Mouse (Mus musculus) limb, embryonic 13.5 days (tissue): ENCODE measurements at regions not wholly inside any gene's neighbourhood (a gene's known extent, or its start where the extent isn't known, plus 50 kb on each side); places are given as distances from the start of the nearest gene placed in this dataset.

Experiments used
- ATAC-seq: fragments of 200-750 bp; cut with Nextera tagmentation; 2 replicates; pipeline ENCODE4 v1.8.0; 2017; ENCODE audit warnings: low read depth, moderate number of reproducible peaks, moderate TSS enrichment; ENCODE audit not compliant: low FRiP score
- H3K27ac ChIP-seq: fragments of 300-500 bp; sonication (generic); 2 replicates; pipeline ENCODE4 v1.5.1; 2015; ENCODE audit warnings: inconsistent platforms, mild to moderate bottlenecking, moderate library complexity
- H3K27me3 ChIP-seq: fragments of 300-500 bp; sonication (generic); 2 replicates; pipeline ENCODE4 v1.6.1; 2015; ENCODE audit warnings: mild to moderate bottlenecking, inconsistent platforms
- H3K36me3 ChIP-seq: fragments of 300-500 bp; sonication (generic); 2 replicates; pipeline ENCODE4 v1.6.1; 2015; ENCODE audit warnings: inconsistent platforms, mild to moderate bottlenecking, moderate library complexity
- H3K4me1 ChIP-seq: fragments of 300-500 bp; sonication (generic); 2 replicates; pipeline ENCODE4 v1.6.1; 2015; ENCODE audit warnings: inconsistent platforms
- H3K4me2 ChIP-seq: fragments of 300-500 bp; sonication (generic); replicated peaks from 2 replicates; pipeline ENCODE4 v1.6.1; 2015; ENCODE audit warnings: inconsistent platforms, mild to moderate bottlenecking, moderate library complexity
- H3K4me3 ChIP-seq: fragments of 300-500 bp; sonication (generic); 2 replicates; pipeline ENCODE4 v1.5.1; 2015; ENCODE audit warnings: moderate library complexity, mild to moderate bottlenecking, inconsistent platforms
- H3K9ac ChIP-seq: fragments of 300-500 bp; sonication (generic); 2 replicates; pipeline ENCODE4 v1.6.1; 2015; ENCODE audit warnings: mild to moderate bottlenecking, inconsistent platforms
- H3K9me3 ChIP-seq: fragments of 300-500 bp; sonication (generic); 2 replicates; pipeline ENCODE4 v1.6.1; 2016; ENCODE audit warnings: inconsistent platforms
- WGBS: fragments of 180-500 bp; shearing (Covaris S2); methylation state at CpG from one replicate; pipeline ENCODE4 v1.1.7; 2015; 5-methylcytosine and 5-hydroxymethylcytosine counted together

DNA sequence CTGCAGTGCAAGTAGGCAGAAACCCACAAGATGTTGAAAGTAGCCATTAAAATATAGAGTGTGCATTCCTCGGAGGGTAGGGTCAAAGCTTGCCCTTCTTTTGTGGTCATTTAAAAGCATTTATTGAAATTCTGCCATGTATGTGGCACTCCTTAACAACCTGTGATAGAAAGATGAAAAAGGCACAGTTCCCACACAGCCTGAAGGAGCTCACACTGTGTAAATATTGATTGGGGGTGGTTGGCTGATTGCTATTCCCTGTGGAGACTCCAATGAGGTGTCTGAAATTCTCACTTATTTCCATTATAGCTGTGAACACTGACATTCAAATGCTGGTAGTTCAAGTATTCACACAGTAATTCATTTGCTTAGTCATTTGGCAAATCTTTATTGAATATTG lies 157.0 kb upstream of the Chl1 start:
- no peak overlapping the region for H3K4me2 ChIP-seq
- H3K36me3 ChIP-seq: no peaks in the 10 kb centered on the region
- no peaks in the 10 kb centered on the region for H3K9me3 ChIP-seq
- H3K9ac ChIP-seq: no peak overlapping the region
- no peaks in the 10 kb centered on the region for H3K4me1 ChIP-seq
- no peak for ATAC-seq
- WGBS: 52% methylated on average over 1 of the region's 1 CpGs
- no peak overlapping the region for H3K4me3 ChIP-seq
- no peaks in the 10 kb centered on the region for H3K27me3 ChIP-seq
- no peak overlapping the region for H3K27ac ChIP-seq

DNA sequence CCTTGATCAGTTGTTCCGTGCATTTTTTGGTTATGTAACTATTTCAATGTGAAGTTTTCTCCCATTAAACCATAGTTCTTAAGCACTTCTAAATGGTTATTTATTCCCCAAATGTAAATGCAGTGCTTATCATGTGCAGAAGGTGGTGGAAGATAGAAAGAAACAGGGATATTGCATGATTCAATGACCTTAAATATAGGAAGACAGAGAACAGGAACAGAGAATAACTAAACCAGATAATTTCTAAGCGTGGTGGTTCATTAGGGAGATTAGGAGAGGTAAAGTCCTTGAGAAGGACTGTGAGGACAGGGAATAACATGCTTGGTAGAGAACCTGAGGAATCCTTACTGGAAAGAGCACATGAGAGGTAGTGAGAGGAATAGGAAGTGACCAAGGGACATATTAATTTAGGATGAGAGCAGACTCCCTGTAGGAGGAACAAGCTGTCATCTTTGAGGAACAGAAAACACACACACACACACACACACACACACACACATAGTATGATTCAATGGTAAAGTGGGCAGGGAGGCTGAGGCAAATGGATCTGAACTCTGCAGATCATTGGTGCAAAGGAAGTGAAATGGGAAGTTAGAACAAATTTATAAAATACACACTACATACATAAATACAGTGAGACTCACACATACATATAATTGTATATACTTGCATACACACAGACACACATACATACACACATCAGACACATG lies 143.4 kb upstream of the Chl1 start:
- Histone ChIP-seq H3K27me3 (no peaks in the 10 kb centered on the region), H3K27ac (no peak overlapping the region), H3K4me2 (no peak overlapping the region), H3K9me3 (no peaks in the 10 kb centered on the region), H3K4me1 (no peaks in the 10 kb centered on the region), H3K36me3 (no peaks in the 10 kb centered on the region), H3K9ac (no peak overlapping the region), H3K4me3 (no peak overlapping the region)
- ATAC-seq: no peak
- 77% methylated on average over 2 of the region's 2 CpGs for WGBS

DNA sequence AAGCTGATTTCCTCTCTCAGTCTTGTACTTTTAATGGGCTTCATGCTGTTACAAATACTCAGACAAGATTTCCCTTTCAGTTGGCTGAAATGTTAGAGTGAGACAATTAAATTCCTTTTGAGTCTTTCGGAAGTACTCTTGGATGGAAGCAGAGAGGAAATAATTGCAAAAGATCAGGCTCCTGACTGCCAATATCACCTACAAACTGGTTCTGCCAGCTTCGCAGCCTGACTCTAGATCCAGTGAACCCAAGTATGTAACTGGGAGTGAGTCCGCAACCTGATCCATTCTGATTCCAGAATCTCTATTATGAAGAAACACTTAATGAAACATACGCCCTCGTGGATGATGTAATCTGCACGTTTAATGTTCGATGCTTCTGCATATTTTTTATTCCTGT lies 135.4 kb upstream of the Chl1 start:
- no peak overlapping the region for H3K27ac ChIP-seq
- no peak overlapping the region for H3K4me3 ChIP-seq
- ATAC-seq: no peak
- WGBS: 66% methylated on average over 7 of the region's 7 CpGs
- H3K9me3 ChIP-seq: no peaks in the 10 kb centered on the region
- no peaks in the 10 kb centered on the region for H3K4me1 ChIP-seq
- H3K4me2 ChIP-seq: no peak overlapping the region
- no peaks in the 10 kb centered on the region for H3K27me3 ChIP-seq
- H3K36me3 ChIP-seq: no peaks in the 10 kb centered on the region
- no peak overlapping the region for H3K9ac ChIP-seq

DNA sequence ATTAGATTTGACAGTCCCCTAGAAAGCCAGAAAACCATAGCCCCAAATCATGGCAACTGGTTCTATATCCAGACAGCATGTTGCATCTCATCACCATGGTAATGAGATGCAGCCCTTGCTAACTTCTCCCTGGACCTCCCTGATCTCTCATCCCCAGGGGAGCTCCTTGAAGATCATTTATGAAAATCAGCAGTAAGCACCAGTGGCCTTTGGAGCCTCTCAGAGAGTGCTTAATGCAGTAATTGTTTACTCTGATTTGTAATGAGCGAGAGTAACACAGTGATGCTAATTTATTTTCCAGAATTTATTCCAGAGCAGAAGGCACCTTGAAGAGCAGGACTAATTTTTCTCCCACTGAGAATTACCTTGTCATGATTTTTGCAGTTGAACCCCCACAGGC lies 133.1 kb upstream of the Chl1 start:
- H3K9me3 ChIP-seq: no peaks in the 10 kb centered on the region
- H3K9ac ChIP-seq: no peak overlapping the region
- no peaks in the 10 kb centered on the region for H3K27me3 ChIP-seq
- no peak overlapping the region for H3K4me3 ChIP-seq
- no peak for ATAC-seq
- 76% methylated on average over 1 of the region's 1 CpGs for WGBS
- H3K4me1 ChIP-seq: no peaks in the 10 kb centered on the region
- no peaks in the 10 kb centered on the region for H3K36me3 ChIP-seq
- no peak overlapping the region for H3K27ac ChIP-seq
- H3K4me2 ChIP-seq: no peak overlapping the region

DNA sequence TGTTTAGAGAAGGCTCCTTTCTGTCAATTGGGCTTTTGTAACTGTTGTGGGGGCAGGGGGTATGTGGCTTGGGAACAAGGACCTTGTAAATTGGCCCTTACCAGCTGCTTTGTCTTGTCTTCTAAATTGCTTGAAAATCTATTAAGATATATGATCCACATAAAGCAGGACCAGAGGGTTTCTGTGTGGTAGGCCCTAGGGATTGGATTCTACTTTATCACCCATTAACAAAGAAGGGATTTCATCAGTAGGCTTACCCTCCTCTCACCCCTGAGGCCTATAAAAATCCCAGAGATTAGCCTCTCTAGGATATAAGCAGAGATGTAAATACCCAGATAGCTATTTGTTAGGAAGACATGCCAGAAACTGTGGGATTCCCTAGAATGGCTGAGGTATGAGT lies 132.3 kb upstream of the Chl1 start:
- no peaks in the 10 kb centered on the region for H3K27me3 ChIP-seq
- H3K9me3 ChIP-seq: no peaks in the 10 kb centered on the region
- H3K4me2 ChIP-seq: no peak overlapping the region
- ATAC-seq: 0 out of 2 replicates have a peak, but pooled peaks have one; percentile 48
- H3K9ac ChIP-seq: no peak overlapping the region
- no peak overlapping the region for H3K27ac ChIP-seq
- no peaks in the 10 kb centered on the region for H3K36me3 ChIP-seq
- H3K4me1 ChIP-seq: no peaks in the 10 kb centered on the region
- H3K4me3 ChIP-seq: no peak overlapping the region

DNA sequence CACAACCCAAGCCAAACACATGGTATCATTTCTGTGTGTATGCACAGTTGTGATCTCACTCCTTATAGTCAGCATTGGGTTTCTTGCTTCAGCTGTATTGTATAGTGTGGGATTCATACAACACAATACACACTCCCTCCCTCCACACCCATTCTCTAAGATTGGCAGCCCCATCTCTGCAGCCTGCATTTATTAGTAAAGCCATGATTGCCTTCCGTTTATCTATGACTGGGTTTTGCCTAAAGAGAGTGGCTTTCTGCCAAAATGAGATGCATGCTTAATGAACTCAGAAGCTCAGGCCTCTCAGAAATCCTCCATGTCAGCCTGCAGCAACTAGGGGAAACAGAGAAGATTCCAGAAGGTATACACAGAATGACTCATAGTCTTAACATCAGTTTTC lies 129.4 kb upstream of the Chl1 start:
- Histone ChIP-seq H3K36me3 (no peaks in the 10 kb centered on the region), H3K9ac (no peak overlapping the region), H3K4me1 (no peaks in the 10 kb centered on the region), H3K4me3 (no peak overlapping the region), H3K27me3 (no peaks in the 10 kb centered on the region), H3K27ac (no peak overlapping the region), H3K9me3 (no peaks in the 10 kb centered on the region), H3K4me2 (no peak overlapping the region)
- no peak for ATAC-seq
- 60% methylated on average over 1 of the region's 1 CpGs for WGBS

DNA sequence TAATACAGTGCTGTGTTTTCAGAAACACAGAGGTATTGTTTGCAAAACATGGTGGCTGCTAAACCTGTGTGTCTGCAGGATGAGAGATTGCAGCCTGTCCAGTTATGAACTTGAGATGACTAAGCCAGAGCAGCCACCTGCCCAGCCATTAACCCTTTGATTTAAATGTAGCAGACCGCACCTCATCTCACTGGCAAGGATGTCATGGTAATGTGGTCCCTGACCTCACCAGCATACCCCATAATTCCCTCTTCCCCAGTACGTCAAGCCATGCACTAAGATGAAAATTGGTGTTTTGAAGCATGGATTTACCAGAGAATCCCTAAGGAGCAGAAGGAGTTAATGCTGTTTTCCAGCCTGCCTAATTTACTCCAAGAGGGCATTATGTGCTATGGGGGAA lies 128.5 kb upstream of the Chl1 start:
- Histone ChIP-seq H3K36me3 (no peaks in the 10 kb centered on the region), H3K27ac (no peak overlapping the region), H3K4me1 (no peaks in the 10 kb centered on the region), H3K9ac (no peak overlapping the region), H3K27me3 (no peaks in the 10 kb centered on the region), H3K9me3 (no peaks in the 10 kb centered on the region), H3K4me3 (no peak overlapping the region), H3K4me2 (no peak overlapping the region)
- no peak for ATAC-seq
- WGBS: 72% methylated on average over 2 of the region's 2 CpGs

DNA sequence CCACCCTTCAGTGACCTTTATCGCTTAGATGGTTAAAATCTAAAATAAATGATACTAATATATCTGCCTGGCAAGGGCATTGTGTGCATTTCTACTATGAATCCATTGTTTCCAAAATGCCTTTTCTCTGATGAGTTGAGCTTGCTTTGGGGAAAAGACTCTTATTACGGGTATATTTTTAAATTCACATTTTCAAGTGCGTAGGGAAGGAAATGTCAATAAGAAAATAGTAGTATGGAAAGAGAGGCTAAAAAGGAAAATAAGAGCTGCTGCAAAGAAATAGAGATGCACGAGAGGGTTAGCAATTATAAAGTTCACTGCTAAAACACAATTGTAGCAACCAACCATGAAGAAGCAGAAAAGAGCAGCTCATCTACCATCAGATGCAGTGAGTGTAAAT lies 123.8 kb upstream of the Chl1 start:
- no peak for ATAC-seq
- H3K27ac ChIP-seq: no peak overlapping the region
- H3K9ac ChIP-seq: no peak overlapping the region
- no peak overlapping the region for H3K4me2 ChIP-seq
- H3K9me3 ChIP-seq: no peaks in the 10 kb centered on the region
- no peak overlapping the region for H3K4me3 ChIP-seq
- no peaks in the 10 kb centered on the region for H3K27me3 ChIP-seq
- no peaks in the 10 kb centered on the region for H3K4me1 ChIP-seq
- WGBS: 88% methylated on average over 4 of the region's 4 CpGs
- no peaks in the 10 kb centered on the region for H3K36me3 ChIP-seq

DNA sequence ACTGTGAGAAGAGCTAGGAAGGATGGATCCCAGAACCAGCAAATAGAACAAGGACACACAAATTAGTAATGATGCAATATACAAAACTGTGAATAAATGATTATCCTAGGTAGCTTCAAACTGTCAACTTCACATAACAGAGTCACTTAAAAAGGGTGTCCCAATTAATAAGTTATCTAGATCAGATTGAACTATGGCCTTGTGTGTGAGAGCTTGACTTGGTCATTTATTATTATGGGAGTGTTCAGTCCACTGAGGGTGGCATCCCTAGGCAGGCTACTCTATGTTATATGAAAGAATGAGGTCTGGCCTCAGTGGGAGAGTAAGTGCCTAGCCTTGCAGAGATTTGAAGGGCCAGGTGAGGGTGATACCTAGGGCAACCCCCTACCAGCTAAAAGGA lies 104.4 kb upstream of the Chl1 start:
- H3K4me3 ChIP-seq: no peak overlapping the region

DNA sequence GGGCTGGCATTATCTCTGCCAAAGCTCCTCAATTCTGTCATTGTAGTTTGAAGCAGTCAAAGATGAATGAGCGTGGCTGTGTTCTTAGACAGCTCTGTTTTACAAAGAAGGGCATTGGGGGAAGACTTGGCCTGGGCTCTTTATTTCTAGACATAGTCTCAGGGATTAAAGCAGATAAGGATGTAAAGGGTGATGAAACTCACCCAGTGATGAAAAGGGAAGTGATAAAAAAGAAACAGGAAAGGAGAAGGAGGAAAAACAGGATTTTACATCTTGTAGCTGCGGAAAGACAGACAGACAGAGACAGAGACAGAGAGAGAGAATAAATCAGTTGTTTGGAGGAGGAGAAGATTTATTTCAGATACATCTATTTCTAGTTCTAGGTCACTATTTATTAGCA lies 95.5 kb upstream of the Chl1 start:
- Histone ChIP-seq H3K4me2 (no peak overlapping the region), H3K9me3 (no peaks in the 10 kb centered on the region), H3K36me3 (no peaks in the 10 kb centered on the region), H3K27ac (no peak overlapping the region), H3K9ac (no peak overlapping the region), H3K27me3 (no peaks in the 10 kb centered on the region), H3K4me3 (no peak overlapping the region), H3K4me1 (no peaks in the 10 kb centered on the region)
- WGBS: 83% methylated on average over 2 of the region's 2 CpGs
- no peak for ATAC-seq

More for the DNA sequence above, 104.4 kb upstream of the Chl1 start:
- Histone ChIP-seq H3K9ac (no peak overlapping the region), H3K4me2 (no peak overlapping the region), H3K4me1 (no peaks in the 10 kb centered on the region), H3K27ac (no peak overlapping the region), H3K27me3 (no peaks in the 10 kb centered on the region), H3K36me3 (no peaks in the 10 kb centered on the region), H3K9me3 (no peaks in the 10 kb centered on the region)
- no peak for ATAC-seq

DNA sequence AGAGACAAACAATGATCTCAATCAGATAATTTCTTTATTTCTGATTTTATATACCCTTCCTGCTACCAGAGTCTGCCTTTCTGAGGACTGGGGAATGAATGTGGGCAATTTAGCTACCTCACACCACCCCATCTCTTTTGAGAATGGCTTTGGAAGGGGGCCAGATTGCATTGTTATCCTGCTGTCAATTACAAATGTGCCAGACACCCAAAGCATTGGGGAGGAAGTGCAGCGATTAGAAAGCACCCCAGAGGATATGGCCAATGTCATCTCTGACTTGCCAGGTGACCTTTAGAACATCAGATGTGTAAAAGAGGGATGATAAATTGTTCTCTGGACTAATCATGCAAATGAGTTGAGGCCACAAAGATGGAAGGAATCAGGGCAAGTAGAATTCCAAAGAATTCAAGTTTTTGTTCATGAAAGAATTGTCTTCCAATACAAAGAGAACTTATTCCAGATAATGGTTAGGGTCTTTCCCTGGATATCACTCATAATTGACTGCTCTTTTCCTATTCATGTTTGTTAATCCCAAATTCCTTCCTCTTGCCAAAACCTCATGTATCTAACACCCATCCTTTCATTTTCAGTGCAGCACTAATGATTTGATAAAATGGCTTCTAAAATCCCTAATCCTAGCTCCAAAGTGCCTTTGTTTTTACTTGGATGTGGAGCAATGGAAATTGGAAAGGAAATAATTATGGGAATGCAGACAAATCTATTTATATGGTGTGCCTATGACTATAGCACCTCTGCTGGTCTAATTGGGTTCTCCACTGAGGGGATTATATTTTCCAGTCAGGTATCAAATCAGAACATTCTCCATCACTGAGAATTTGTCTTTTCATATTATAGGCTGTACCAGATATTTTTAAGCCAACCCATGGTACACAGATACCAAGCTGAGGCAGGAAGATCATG lies 89.1 kb upstream of the Chl1 start:
- Histone ChIP-seq H3K4me3 (no peak overlapping the region), H3K27me3 (no peaks in the 10 kb centered on the region), H3K4me2 (no peak overlapping the region), H3K36me3 (no peaks in the 10 kb centered on the region), H3K9me3 (no peaks in the 10 kb centered on the region), H3K27ac (no peak overlapping the region), H3K9ac (no peak overlapping the region), H3K4me1 (no peaks in the 10 kb centered on the region)
- no peak for ATAC-seq
- WGBS: 59% methylated on average over 1 of the region's 1 CpGs

DNA sequence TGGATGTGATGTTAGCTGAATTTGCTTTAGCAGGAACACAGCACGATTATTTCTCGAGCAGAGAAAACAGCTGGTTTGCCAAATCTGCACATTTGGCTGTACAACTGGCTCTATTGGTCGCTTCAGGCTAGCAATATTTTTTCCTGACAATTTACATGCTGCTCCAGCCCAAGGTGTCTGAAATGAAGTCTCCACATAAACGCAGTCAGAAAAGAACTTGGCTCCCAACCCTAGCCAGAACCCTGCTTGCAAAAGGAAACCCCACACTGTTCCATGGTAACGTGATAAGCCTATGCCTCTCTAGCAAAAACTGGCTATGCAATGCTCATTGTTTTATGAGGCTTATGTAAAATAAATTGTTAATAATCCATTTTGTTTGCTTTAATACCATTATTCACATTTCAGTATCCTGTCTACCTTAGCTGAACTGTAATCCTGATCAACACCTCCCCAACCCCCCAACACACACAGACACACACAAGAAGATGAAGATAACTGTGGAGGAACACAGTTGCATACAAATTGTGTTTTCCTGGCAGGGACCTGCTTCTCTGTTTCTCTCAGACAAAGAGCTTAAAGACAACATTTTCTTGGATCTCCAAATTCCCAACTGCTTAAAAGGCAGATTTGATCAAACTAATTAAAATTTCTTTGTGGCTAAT lies 79.3 kb upstream of the Chl1 start:
- Histone ChIP-seq H3K4me1 (no peaks in the 10 kb centered on the region), H3K9ac (no peak overlapping the region), H3K4me3 (no peak overlapping the region), H3K27me3 (no peaks in the 10 kb centered on the region), H3K36me3 (no peaks in the 10 kb centered on the region), H3K9me3 (no peaks in the 10 kb centered on the region), H3K4me2 (no peak overlapping the region), H3K27ac (no peak overlapping the region)
- WGBS: 48% methylated on average over 5 of the region's 5 CpGs
- no peak for ATAC-seq
